Mouse (Mus musculus) lung, postnatal 10 days (tissue): ENCODE results near the gene Mlycd.
"Not testable (repeated sequence)": the region's sequence is repeated elsewhere in the genome, so short reads cannot be mapped to it uniquely, and the experiment has no call there.

ENCODE experiments used
- DNase-seq: peaks from one replicate; pipeline ENCODE4 v3.0.0; 2021

Mlycd gene

GRCm38 (mm10) chr8:119394524-119395026 lies at the start of gene Mlycd:
Gene Mlycd, plus strand, starts transcription at chr8:119394878.
- peak; percentile 96 for DNase-seq

DNA sequence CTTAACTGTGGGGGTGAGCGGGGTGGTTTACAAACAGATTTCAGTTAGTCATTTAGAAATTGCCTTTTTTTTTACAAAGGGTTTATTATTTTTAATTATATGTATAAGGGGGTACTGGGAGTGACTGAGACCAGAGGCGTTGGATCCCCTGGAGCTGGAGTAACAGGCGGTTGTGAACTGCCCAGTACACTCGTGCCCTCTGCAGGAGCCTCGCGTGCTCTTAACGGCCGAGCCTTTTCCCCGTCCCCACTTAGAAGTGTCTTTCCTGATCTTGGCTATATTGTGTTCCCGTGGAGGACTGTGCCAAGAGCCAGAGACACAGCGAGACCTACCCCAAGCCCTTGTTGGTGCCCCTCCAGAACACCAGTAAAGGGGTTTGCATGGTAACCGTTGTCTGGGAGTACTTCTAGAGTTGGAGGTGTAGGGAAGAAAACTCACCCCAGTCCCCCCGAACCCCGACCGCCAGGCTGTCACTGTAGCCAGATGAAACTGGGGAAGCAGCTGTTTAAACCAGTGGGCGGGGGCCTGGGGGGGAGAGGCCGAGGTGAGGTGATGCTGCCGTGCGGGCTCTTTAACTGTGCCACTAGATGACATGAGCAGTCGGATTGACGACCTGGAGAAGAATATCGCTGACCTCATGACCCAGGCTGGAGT lies 49.5 kb upstream of the Mlycd start:
- DNase-seq, result no peak

DNA sequence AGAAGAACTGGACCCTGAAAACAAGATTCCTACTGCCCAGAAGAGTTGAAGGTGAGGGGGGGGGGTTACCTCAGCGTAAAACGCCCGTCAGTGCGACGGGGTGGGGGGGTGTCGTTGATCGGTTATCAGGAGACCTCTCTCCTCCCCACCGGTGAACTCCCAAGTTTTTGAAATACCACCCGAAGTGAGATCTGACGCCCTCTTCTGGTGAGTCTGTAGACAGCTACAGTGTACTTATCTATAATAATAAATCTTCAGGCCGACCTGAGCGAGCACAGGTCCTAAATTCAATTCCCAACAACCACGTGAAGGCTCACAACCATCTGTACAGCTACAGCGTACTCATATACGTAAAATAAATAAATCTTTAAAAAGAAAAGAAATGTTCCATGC lies 49.0 kb upstream of the Mlycd start:
- DNase-seq, result no peak

DNA sequence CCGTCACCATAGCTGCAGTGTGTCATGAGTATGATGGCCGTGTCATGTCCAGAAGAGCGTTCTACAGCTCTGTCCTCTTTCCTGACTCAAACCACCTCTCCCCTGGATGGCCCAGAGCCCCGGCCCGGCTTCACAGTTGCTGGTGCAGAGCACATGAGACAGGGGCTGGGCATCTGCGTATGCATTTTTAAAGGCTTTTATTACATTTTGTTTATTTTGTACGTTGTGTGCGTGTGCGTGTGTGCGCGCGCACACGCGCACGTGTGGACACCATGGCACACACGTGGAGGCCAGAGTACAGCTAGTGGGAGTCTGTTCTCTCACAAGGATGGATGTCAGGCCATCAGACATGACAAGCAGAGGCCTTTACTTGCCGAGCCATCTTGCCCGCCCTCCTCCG lies 43.0 kb upstream of the Mlycd start:
- no peak for DNase-seq

DNA sequence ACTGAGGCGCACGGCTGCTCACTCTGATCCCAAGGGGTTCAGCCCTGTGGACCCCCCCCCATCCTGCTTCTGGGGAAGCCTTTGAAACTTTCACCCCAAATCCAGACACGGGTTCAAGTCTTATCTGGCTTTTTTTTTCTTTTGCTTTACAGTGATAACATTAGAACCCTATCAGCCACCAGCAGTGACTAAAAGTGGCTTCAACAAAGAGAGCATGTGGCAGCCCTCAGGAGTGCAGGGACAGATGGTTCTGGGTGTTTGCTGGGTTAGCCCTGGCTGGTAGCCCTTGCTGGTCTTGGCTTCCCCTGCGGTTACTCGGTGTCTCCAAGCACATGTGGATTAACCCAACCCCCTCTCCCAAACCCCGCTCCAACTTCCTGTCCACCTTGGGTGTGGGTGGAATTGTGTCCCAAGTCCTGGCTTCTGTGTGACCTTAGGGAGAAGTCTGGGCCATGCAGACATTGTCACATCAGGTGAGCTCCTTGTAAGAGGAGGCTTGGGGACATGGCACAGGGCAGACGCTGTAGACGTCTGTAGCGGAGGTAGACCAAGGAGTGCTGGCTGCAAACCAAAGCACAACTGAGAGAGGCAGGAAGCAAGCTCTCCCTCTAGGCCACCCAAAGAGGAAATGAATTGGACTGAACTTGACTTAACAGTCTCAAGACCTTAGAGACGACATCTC lies 41.6 kb upstream of the Mlycd start:
- no peak for DNase-seq

GRCm38 (mm10) chr8:119353659-119354023 lies 41.0 kb upstream of the Mlycd start:
- DNase-seq, result no peak

DNA sequence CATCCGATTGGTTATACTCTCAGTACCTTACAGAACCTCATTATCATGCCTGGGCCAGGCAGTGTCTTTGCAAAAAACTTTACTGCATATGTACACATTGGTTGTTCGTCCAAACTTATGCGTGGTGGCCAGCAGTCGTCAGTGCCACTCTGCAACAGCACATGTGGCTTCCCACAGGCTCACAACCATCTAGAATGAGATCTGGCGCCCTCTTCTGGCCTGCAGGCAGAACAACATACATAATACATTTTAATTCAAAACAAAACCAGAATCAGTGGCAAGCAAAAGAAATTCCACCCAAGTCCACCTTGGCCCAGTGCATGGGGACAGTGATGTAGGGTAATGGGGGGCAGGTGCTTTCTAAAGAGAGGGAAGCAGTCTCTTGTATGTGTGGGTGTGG lies 38.0 kb upstream of the Mlycd start:
- not testable (repeated sequence) for DNase-seq

GRCm38 (mm10) chr8:119358175-119358574 lies 36.5 kb upstream of the Mlycd start:
- no peak for DNase-seq

DNA sequence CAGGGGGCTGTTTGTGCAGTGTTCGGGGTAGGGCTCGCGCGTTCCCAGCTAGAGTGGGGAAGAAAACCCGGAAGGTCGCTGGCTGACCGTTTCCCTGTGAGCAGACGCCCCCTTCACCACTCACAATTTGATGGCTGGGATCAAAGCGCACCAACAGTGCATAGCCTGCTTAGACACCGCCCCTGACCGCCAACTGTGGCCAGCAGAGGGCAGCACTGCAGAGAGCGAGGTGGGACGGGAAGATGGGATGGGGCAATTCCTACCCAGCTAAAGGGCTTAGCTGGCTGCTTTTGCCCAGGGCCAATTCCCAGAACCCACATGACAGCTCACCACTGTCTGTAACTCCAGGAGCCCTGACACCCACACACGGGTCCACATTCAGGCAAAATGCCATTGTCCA lies 35.8 kb upstream of the Mlycd start:
- peak; percentile 82 for DNase-seq

DNA sequence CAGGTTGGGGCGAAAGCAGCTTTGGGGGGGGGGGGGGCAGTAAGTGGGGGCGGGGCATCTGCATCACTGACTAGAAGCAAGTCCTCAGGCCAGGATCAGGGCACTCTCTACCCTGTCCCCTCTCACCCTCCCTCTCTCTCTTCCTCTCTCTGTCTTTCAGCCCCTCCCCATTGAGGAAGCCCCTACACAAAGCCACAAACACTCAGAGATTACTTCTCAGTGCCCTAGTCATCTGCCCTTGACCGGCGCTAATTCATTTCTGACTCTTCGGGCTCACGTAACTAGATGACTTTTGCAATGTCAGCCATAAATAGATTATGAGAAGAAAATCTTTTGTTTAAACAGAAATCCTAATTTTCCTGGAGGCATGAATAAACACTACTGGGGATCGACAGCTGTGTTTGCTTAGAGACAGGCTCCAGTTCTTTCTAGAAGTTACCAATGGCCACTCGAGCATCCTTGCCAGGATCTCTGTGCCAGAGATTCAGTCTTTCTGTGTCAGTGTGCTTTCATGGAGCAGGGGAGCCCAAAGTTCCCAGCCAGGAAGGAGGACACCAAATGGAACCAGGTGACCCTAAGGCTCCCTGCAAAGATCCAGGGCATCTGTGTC lies 33.9 kb upstream of the Mlycd start:
- peak; percentile 67 for DNase-seq

GRCm38 (mm10) chr8:119374716-119375115 lies 20.0 kb upstream of the Mlycd start:
- DNase-seq, result not testable (repeated sequence)

- no peak for DNase-seq
Observed at GRCm38 (mm10) chr8:119378476-119378875, 16.2 kb upstream of the Mlycd start.

GRCm38 (mm10) chr8:119380619-119381018 lies 14.1 kb upstream of the Mlycd start:
- DNase-seq, result peak; percentile 28

GRCm38 (mm10) chr8:119384478-119384877 lies 10.2 kb upstream of the Mlycd start:
- DNase-seq, result peak; percentile 84

DNA sequence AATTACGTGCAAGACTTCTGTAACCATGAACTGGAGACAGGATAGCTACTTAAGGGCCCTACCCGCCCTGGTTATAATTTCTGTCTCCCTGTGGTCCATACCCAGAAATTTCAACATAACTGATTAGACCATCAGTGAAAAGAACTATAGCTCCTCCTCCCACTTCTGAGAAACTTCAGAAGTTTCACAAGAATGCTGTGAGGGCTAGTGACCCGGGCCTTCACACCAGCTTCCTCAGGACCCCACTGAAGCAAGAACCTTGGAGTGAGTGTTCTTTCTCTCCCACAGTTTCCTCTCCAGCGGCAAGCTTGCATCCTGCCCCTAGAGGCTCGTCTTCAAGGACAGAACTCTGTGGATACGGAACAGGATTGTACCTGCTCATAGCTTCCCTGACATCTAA lies 8.8 kb upstream of the Mlycd start:
- no peak for DNase-seq

GRCm38 (mm10) chr8:119386988-119387387 lies 7.7 kb upstream of the Mlycd start:
- no peak for DNase-seq

- DNase-seq, result no peak
Observed at GRCm38 (mm10) chr8:119394097-119394496, 581 bp upstream of the Mlycd start.

GRCm38 (mm10) chr8:119395072-119395950 lies 633 bp downstream of the Mlycd start:
- peak; percentile 36 for DNase-seq

GRCm38 (mm10) chr8:119398558-119398957 lies 3.9 kb downstream of the Mlycd start:
- DNase-seq, result no peak

- no peak for DNase-seq
Observed at GRCm38 (mm10) chr8:119399255-119399654, 4.6 kb downstream of the Mlycd start.

- no peak for DNase-seq
Observed at GRCm38 (mm10) chr8:119400122-119400671, 5.5 kb downstream of the Mlycd start.

DNA sequence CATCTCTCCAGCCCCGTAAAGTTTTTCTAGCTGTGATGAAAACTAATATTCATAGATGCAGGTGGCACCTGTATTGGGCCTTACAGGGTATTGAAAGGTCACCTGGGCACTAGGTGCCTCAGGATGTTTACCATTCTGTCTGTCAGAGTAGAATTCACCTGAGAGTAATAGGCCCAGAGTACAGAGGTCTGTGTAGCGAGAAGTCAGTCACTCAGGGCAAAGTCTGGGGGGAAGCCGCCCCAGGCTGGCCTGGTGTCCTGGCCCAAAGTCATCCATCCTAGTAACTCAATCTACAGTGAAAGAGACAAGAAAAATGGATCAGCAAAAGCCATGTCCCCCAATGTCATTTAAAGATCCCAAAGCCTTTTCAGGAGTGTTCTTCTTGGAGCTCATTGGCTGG lies 6.2 kb downstream of the Mlycd start:
- no peak for DNase-seq

GRCm38 (mm10) chr8:119403912-119404311 lies 9.2 kb downstream of the Mlycd start:
- no peak for DNase-seq
